Mouse (Mus musculus): Measurements from ENCODE around the gene Vac14.
A peak's percentile ranks its signal among the peaks of the same experiment; 100 is the strongest.

Vac14 gene

GRCm38 (mm10) chr8:110618391-110619207, at the start of gene Vac14:
Gene Vac14 (plus strand): TSS chr8:110618585.
- peak; percentile 100 for DNase-seq

- DNase-seq: no peak
Observed at GRCm38 (mm10) chr8:110592641-110593040, 25.7 kb upstream of the Vac14 start.

GRCm38 (mm10) chr8:110594164-110594563, 24.2 kb upstream of the Vac14 start:
- no peak for DNase-seq

- peak; percentile 14 to 28 for DNase-seq
Observed at GRCm38 (mm10) chr8:110604556-110604955, 13.8 kb upstream of the Vac14 start.

GRCm38 (mm10) chr8:110605401-110606015, 12.9 kb upstream of the Vac14 start:
- DNase-seq: no peak

- no peak for DNase-seq
Observed at GRCm38 (mm10) chr8:110615730-110616129, 2.7 kb upstream of the Vac14 start.

- peak in 1 of 2 experiments; percentile 11 for DNase-seq
Observed at GRCm38 (mm10) chr8:110617801-110618358, 505 bp upstream of the Vac14 start.

GRCm38 (mm10) chr8:110619208-110619574, 806 bp downstream of the Vac14 start:
- peak in 1 of 2 experiments; percentile 8 for DNase-seq

GRCm38 (mm10) chr8:110619919-110620318, 1.5 kb downstream of the Vac14 start:
- DNase-seq: no peak

- DNase-seq: no peak
Observed at GRCm38 (mm10) chr8:110626431-110626830, 8.0 kb downstream of the Vac14 start.

- DNase-seq: peak; percentile 74 to 79
Observed at GRCm38 (mm10) chr8:110629245-110630063, 11.1 kb downstream of the Vac14 start.

- no peak for DNase-seq
Observed at GRCm38 (mm10) chr8:110630079-110630478, 11.7 kb downstream of the Vac14 start.

GRCm38 (mm10) chr8:110630571-110631071, 12.2 kb downstream of the Vac14 start:
- DNase-seq: peak; percentile 69 to 79

GRCm38 (mm10) chr8:110631201-110631600, 12.8 kb downstream of the Vac14 start:
- DNase-seq: peak; percentile 32 to 49

- no peak for DNase-seq
Observed at GRCm38 (mm10) chr8:110633814-110634213, 15.4 kb downstream of the Vac14 start.

GRCm38 (mm10) chr8:110636182-110636581, 17.8 kb downstream of the Vac14 start:
- DNase-seq: no peak

GRCm38 (mm10) chr8:110642331-110642730, 23.9 kb downstream of the Vac14 start:
- DNase-seq: no peak

- peak; percentile 42 to 63 for DNase-seq
Observed at GRCm38 (mm10) chr8:110643177-110643576, 24.8 kb downstream of the Vac14 start.

- DNase-seq: no peak
Observed at GRCm38 (mm10) chr8:110644422-110644821, 26.0 kb downstream of the Vac14 start.

GRCm38 (mm10) chr8:110644901-110645300, 26.5 kb downstream of the Vac14 start:
- DNase-seq: no peak

GRCm38 (mm10) chr8:110645340-110645739, 27.0 kb downstream of the Vac14 start:
- no peak for DNase-seq

- DNase-seq: peak; percentile 86 to 87
Observed at GRCm38 (mm10) chr8:110646064-110646463, 27.7 kb downstream of the Vac14 start.

- DNase-seq: no peak
Observed at GRCm38 (mm10) chr8:110648577-110648976, 30.2 kb downstream of the Vac14 start.

All from kidney, postnatal 4 days (tissue).